Comparison of ENCODE assay signal across 8 mouse cellular contexts in the genomic region with DNA sequence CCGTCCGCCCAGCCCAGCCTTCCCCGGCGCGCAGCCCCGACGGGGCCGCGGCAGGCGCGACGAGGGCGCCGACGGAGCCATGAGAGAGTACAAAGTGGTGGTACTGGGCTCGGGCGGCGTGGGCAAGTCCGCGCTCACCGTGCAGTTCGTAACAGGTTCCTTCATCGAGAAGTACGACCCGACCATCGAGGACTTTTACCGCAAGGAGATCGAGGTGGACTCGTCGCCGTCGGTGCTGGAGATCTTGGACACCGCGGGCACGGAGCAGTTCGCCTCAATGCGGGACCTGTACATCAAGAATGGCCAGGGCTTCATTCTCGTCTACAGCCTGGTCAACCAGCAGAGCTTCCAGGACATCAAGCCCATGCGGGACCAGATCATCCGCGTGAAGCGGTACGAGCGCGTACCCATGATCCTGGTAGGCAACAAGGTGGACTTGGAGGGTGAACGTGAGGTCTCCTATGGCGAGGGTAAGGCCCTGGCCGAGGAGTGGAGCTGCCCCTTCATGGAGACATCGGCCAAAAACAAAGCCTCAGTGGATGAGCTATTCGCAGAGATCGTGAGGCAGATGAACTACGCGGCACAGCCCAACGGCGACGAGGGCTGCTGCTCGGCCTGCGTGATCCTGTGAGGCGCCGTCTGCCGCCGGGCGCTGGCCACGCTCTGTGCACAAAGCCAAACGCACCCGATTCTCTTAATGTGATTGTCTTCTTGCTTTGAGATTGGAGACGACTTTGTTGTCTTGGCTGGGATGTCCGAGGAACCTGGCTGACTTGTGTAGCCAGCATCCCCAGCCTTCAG. TPM values are rescaled to one million over a fixed set of nuclear protein-coding genes. Genes with fewer than 3 reads are reported as not detected.
A peak's percentile ranks its signal among the peaks of the same experiment; 100 is the strongest.
DNase-seq lines count a peak whose midpoint lies in the region; ATAC-seq and TF ChIP-seq lines count a peak whose summit lies in the region.

No protein-coding gene starts in this region.

- peaks cover 28% of the 10 kb centered on the region for H3K4me1 ChIP-seq in forebrain, embryonic 12.5 days
- peaks cover 2% of the 10 kb centered on the region for H3K4me1 ChIP-seq in lung, adult 2 months (ENCODE audit: control insufficient read depth, insufficient read depth, low read length)
- peaks cover 12% of the 10 kb centered on the region; the same call in 1 of the 2 replicates for H3K4me1 ChIP-seq in neural tube, embryonic 14.5 days (ENCODE audit: control insufficient read depth, insufficient read depth, low read length)

- H3K9ac ChIP-seq in forebrain, embryonic 12.5 days = peak overlapping the region; percentile 87
- peak overlapping the region; percentile 83 for H3K9ac ChIP-seq in neural tube, embryonic 14.5 days (replicated peaks; ENCODE audit: low read depth, low read length)

- peak overlapping the region; percentile 88 for H3K4me3 ChIP-seq in forebrain, embryonic 12.5 days (replicated peaks)
- H3K4me3 ChIP-seq in lung, adult 2 months (replicated peaks; ENCODE audit: extremely low read depth, low read depth, low read length) = peak overlapping the region; percentile 64
- H3K4me3 ChIP-seq in neural tube, embryonic 14.5 days (ENCODE audit: low read depth, low read length) = peak overlapping the region; percentile 96

- no peak for TF ChIP-seq POLR2A in lung, adult 2 months (IDR thresholded peaks at IDR 0.05; ENCODE audit: borderline replicate concordance, extremely low read depth, low read depth, low read length)

- peak; percentile 3 for ATAC-seq in CD4-positive, CD25-positive, alpha-beta regulatory T cell, adult 4 months
- ATAC-seq in forebrain, embryonic 12.5 days (ENCODE audit: low FRiP score) = peak; percentile 8
- peak; percentile 21 for ATAC-seq in neural tube, embryonic 14.5 days (ENCODE audit: low read depth)

- no peaks in the 10 kb centered on the region for H3K27me3 ChIP-seq in forebrain, embryonic 12.5 days
- no peaks in the 10 kb centered on the region for H3K27me3 ChIP-seq in neural tube, embryonic 14.5 days (ENCODE audit: control insufficient read depth, insufficient read depth, low read length)

- WGBS in forebrain, embryonic 12.5 days = under 1% methylated on average over 68 of the region's 68 CpGs
- under 1% methylated on average over 68 of the region's 68 CpGs for WGBS in lung, adult 2 months
- WGBS in neural tube, embryonic 14.5 days = under 1% methylated on average over 68 of the region's 68 CpGs

- H3K27ac ChIP-seq in forebrain, embryonic 12.5 days = peak overlapping the region; percentile 90
- peak overlapping the region; percentile 84 for H3K27ac ChIP-seq in neural tube, embryonic 14.5 days (ENCODE audit: low read depth, low read length)

- TF ChIP-seq CTCF in lung, adult 2 months (IDR thresholded peaks at IDR 0.05; ENCODE audit: insufficient read depth, low read length) = no peak

- H3K36me3 ChIP-seq in forebrain, embryonic 12.5 days (replicated peaks) = no peaks in the 10 kb centered on the region; the same call in 1 of the 2 replicates
- no peaks in the 10 kb centered on the region for H3K36me3 ChIP-seq in neural tube, embryonic 14.5 days (ENCODE audit: control insufficient read depth, insufficient read depth, low read length)

- H3K4me2 ChIP-seq in forebrain, embryonic 12.5 days = peak overlapping the region; percentile 85
- peak overlapping the region; percentile 66 for H3K4me2 ChIP-seq in neural tube, embryonic 14.5 days (ENCODE audit: low read depth, low read length)

- intact Hi-C loops in heart, postnatal 10 days (cut with DNase I) = loop anchor here (5.0 kb wide), 1 partner anchor 98 kb away; no protein-coding TSS in a partner anchor

- peak; percentile 22 for DNase-seq in c-Kit-positive CD71-negative TER-119-negative erythroid progenitor cells, embryonic 14.5 days (ENCODE audit: low read depth)
- DNase-seq in heart, postnatal 10 days = peak; percentile 56 to 60
- DNase-seq in layer of hippocampus, adult 18-20 months (ENCODE audit: low spot score in 2 of 2) = peak; percentile 24 to 71
- DNase-seq in lung, adult 2 months = peak; percentile 55
- DNase-seq in testis, postnatal 14 days (ENCODE audit: low spot score) = peak; percentile 14

- H3K9me3 ChIP-seq in forebrain, embryonic 12.5 days = no peaks in the 10 kb centered on the region
- no peaks in the 10 kb centered on the region for H3K9me3 ChIP-seq in neural tube, embryonic 14.5 days (ENCODE audit: control insufficient read depth, low read length)

RNA-seq across cellular contexts. Expression of a gene that starts 0.6 kb away (rescaled TPM):
- polyA plus RNA-seq in CD4-positive, CD25-positive, alpha-beta regulatory T cell, adult 4 months (2017; shearing (Covaris generic)) = not detected
- not detected in 2 replicates for polyA plus RNA-seq in forebrain, embryonic 12.5 days (2016; fragmentation: Nextera tagmentation; extraction: Ambion mirVana)
- total RNA-seq in heart, postnatal 10 days (2021) = under 1 TPM; 0.12 to 0.17 TPM
- total RNA-seq in layer of hippocampus, adult 18-20 months (2021) = 1 to 10 TPM; 3.1 TPM
- 0.14 and 0.20 TPM in 2 replicates for polyA plus RNA-seq in lung, adult 2 months (2012; rRNA removed)
- not detected in 2 replicates for polyA plus RNA-seq in neural tube, embryonic 14.5 days (2014; fragmentation: Nextera tagmentation; extraction: Ambion mirVana)

RNA-seq across cellular contexts. Expression of a gene that starts 3.7 kb away (rescaled TPM):
- 10 to 100 TPM; 13.5 to 17.8 TPM for polyA plus RNA-seq in CD4-positive, CD25-positive, alpha-beta regulatory T cell, adult 4 months (2017; shearing (Covaris generic))
- 15.7 and 16.7 TPM in 2 replicates for polyA plus RNA-seq in forebrain, embryonic 12.5 days (2016; fragmentation: Nextera tagmentation; extraction: Ambion mirVana)
- total RNA-seq in heart, postnatal 10 days (2021) = 1 to 10 TPM; 4.8 to 6.0 TPM
- 10 to 100 TPM; 41.9 to 44.7 TPM for total RNA-seq in layer of hippocampus, adult 18-20 months (2021)
- 4.1 and 5.1 TPM in 2 replicates for polyA plus RNA-seq in lung, adult 2 months (2012; rRNA removed)
- 9.5 and 9.8 TPM in 2 replicates for polyA plus RNA-seq in neural tube, embryonic 14.5 days (2014; fragmentation: Nextera tagmentation; extraction: Ambion mirVana)

Comparison
In these comparisons a context has a peak if more than half of its experiments do, and no peak if none do; other contexts are left out.
1. Peak in every context shown above with its lines: DNase-seq, ATAC-seq, H3K4me3 ChIP-seq and H3K27ac ChIP-seq.